Mouse (Mus musculus): ENCODE data around the gene Pld3. TPM values are rescaled to one million over a fixed set of nuclear protein-coding genes. Genes with fewer than 3 reads are reported as not detected.
"Not testable (repeated sequence)": the region's sequence is repeated elsewhere in the genome, so short reads cannot be mapped to it uniquely, and the experiment has no call there.

The Pld3 gene
- polyA plus RNA-seq, 1 experiment from 2014 or later: 59.5 TPM

GRCm38 (mm10) chr7:27507711-27508647, 45.0 kb downstream of the Pld3 start:
- Histone ChIP-seq H3K4me1 (ENCODE audit: control insufficient read depth, insufficient read depth, low read length) (peaks cover 14% of the 10 kb centered on the region), H3K27me3 (ENCODE audit: control insufficient read depth, insufficient read depth, low read length) (no peaks in the 10 kb centered on the region), H3K9ac (ENCODE audit: low read depth, low read length) (peak overlapping the region; percentile 84), H3K4me3 (ENCODE audit: low read depth, low read length) (peak overlapping the region; percentile 65), H3K9me3 (replicated peaks; ENCODE audit: control insufficient read depth, low read length) (no peaks in the 10 kb centered on the region), H3K27ac (ENCODE audit: low read depth, low read length) (peak overlapping the region; percentile 99), H3K4me2 (peak overlapping the region; percentile 82), H3K36me3 (ENCODE audit: control insufficient read depth, insufficient read depth, low read length) (no peaks in the 10 kb centered on the region)
- 1% methylated on average over 54 of the region's 54 CpGs for WGBS (ENCODE audit: insufficient replicate concordance)
- ATAC-seq (replicated peaks; ENCODE audit: insufficient number of reproducible peaks, low FRiP score, low TSS enrichment): peak; percentile 94

- peak overlapping the region; percentile 99 for H3K27ac ChIP-seq (ENCODE audit: low read depth, low read length)
- peaks cover 16% of the 10 kb centered on the region for H3K4me1 ChIP-seq (ENCODE audit: control insufficient read depth, insufficient read depth, low read length)
- no peaks in the 10 kb centered on the region for H3K27me3 ChIP-seq (ENCODE audit: control insufficient read depth, insufficient read depth, low read length)
- H3K4me2 ChIP-seq: peak overlapping the region; percentile 82
- no peaks in the 10 kb centered on the region for H3K36me3 ChIP-seq (ENCODE audit: control insufficient read depth, insufficient read depth, low read length)
- peak overlapping the region; percentile 65 for H3K4me3 ChIP-seq (ENCODE audit: low read depth, low read length)
- H3K9ac ChIP-seq (ENCODE audit: low read depth, low read length): peak overlapping the region; percentile 3; the same call in 1 of the 2 replicates
- H3K9me3 ChIP-seq (replicated peaks; ENCODE audit: control insufficient read depth, low read length): no peaks in the 10 kb centered on the region
- no peak for ATAC-seq (replicated peaks; ENCODE audit: insufficient number of reproducible peaks, low FRiP score, low TSS enrichment)
- WGBS (ENCODE audit: insufficient replicate concordance): 52% methylated on average over 9 of the region's 9 CpGs
Measured at GRCm38 (mm10) chr7:27506765-27507370, 46.1 kb downstream of the Pld3 start.

- no peak overlapping the region for H3K4me2 ChIP-seq
- H3K27me3 ChIP-seq (ENCODE audit: control insufficient read depth, insufficient read depth, low read length): no peaks in the 10 kb centered on the region
- no peak for ATAC-seq (replicated peaks; ENCODE audit: insufficient number of reproducible peaks, low FRiP score, low TSS enrichment)
- no peak overlapping the region for H3K4me3 ChIP-seq (ENCODE audit: low read depth, low read length)
- no peak overlapping the region for H3K9ac ChIP-seq (ENCODE audit: low read depth, low read length)
- whole genome bisulfite sequencing (ENCODE audit: insufficient replicate concordance): 48% methylated on average over 4 of the region's 4 CpGs
- H3K9me3 ChIP-seq (replicated peaks; ENCODE audit: control insufficient read depth, low read length): no peaks in the 10 kb centered on the region
- no peaks in the 10 kb centered on the region for H3K36me3 ChIP-seq (ENCODE audit: control insufficient read depth, insufficient read depth, low read length)
- H3K27ac ChIP-seq (ENCODE audit: low read depth, low read length): peak overlapping the region; percentile 57
- H3K4me1 ChIP-seq (ENCODE audit: control insufficient read depth, insufficient read depth, low read length): peaks cover 20% of the 10 kb centered on the region
Measured at GRCm38 (mm10) chr7:27501620-27502019, 51.4 kb downstream of the Pld3 start.

GRCm38 (mm10) chr7:27499036-27499435, 54.0 kb downstream of the Pld3 start, which contains the start of gene Prx:
Gene Prx, plus strand, starts transcription at chr7:27499324.
- peaks cover 14% of the 10 kb centered on the region for H3K4me1 ChIP-seq (ENCODE audit: control insufficient read depth, insufficient read depth, low read length)
- H3K9ac ChIP-seq (ENCODE audit: low read depth, low read length): no peak within 1 kb of the TSS
- no peaks in the 10 kb centered on the region for H3K36me3 ChIP-seq (ENCODE audit: control insufficient read depth, insufficient read depth, low read length)
- no peak within 1 kb of the TSS for H3K4me3 ChIP-seq (ENCODE audit: low read depth, low read length)
- H3K9me3 ChIP-seq (replicated peaks; ENCODE audit: control insufficient read depth, low read length): no peaks in the 10 kb centered on the region
- H3K27ac ChIP-seq (ENCODE audit: low read depth, low read length): no peak within 1 kb of the TSS
- no peaks in the 10 kb centered on the region for H3K27me3 ChIP-seq (ENCODE audit: control insufficient read depth, insufficient read depth, low read length)
- 51% methylated on average over 3 of the region's 3 CpGs for WGBS (ENCODE audit: insufficient replicate concordance)
- no peak within 1 kb of the TSS for H3K4me2 ChIP-seq
- ATAC-seq (replicated peaks; ENCODE audit: insufficient number of reproducible peaks, low FRiP score, low TSS enrichment): no peak

- H3K27me3 ChIP-seq (ENCODE audit: control insufficient read depth, insufficient read depth, low read length); H3K36me3 ChIP-seq (ENCODE audit: control insufficient read depth, insufficient read depth, low read length); H3K9ac ChIP-seq (ENCODE audit: low read depth, low read length); H3K4me2 ChIP-seq; H3K27ac ChIP-seq (ENCODE audit: low read depth, low read length); ATAC-seq (replicated peaks; ENCODE audit: insufficient number of reproducible peaks, low FRiP score, low TSS enrichment); H3K9me3 ChIP-seq (replicated peaks; ENCODE audit: control insufficient read depth, low read length); H3K4me3 ChIP-seq (ENCODE audit: low read depth, low read length): not testable (repeated sequence)
- WGBS (ENCODE audit: insufficient replicate concordance): 92% methylated on average over 9 of the region's 9 CpGs
- peaks cover 21% of the 10 kb centered on the region for H3K4me1 ChIP-seq (ENCODE audit: control insufficient read depth, insufficient read depth, low read length)
Measured at GRCm38 (mm10) chr7:27494659-27495367, 58.2 kb downstream of the Pld3 start.

- ATAC-seq (replicated peaks; ENCODE audit: insufficient number of reproducible peaks, low FRiP score, low TSS enrichment): no peak
- no peaks in the 10 kb centered on the region for H3K9me3 ChIP-seq (replicated peaks; ENCODE audit: control insufficient read depth, low read length)
- no peak overlapping the region for H3K4me2 ChIP-seq
- H3K9ac ChIP-seq (ENCODE audit: low read depth, low read length): no peak overlapping the region
- H3K27ac ChIP-seq (ENCODE audit: low read depth, low read length): no peak overlapping the region
- H3K36me3 ChIP-seq (ENCODE audit: control insufficient read depth, insufficient read depth, low read length): 0 out of 2 replicates have a peak, but pooled peaks cover 5% of the 10 kb centered on the region
- no peaks in the 10 kb centered on the region for H3K27me3 ChIP-seq (ENCODE audit: control insufficient read depth, insufficient read depth, low read length)
- 82% methylated on average over 5 of the region's 5 CpGs for WGBS (ENCODE audit: insufficient replicate concordance)
- peaks cover 32% of the 10 kb centered on the region for H3K4me1 ChIP-seq (ENCODE audit: control insufficient read depth, insufficient read depth, low read length)
- no peak overlapping the region for H3K4me3 ChIP-seq (ENCODE audit: low read depth, low read length)
Measured at GRCm38 (mm10) chr7:27493450-27493849, 59.6 kb downstream of the Pld3 start.

- peaks cover 35% of the 10 kb centered on the region for H3K4me1 ChIP-seq (ENCODE audit: control insufficient read depth, insufficient read depth, low read length)
- H3K27ac ChIP-seq (ENCODE audit: low read depth, low read length): no peak overlapping the region
- 0 out of 2 replicates have a peak, but pooled peaks cover 5% of the 10 kb centered on the region for H3K36me3 ChIP-seq (ENCODE audit: control insufficient read depth, insufficient read depth, low read length)
- ATAC-seq (replicated peaks; ENCODE audit: insufficient number of reproducible peaks, low FRiP score, low TSS enrichment): no peak
- H3K9ac ChIP-seq (ENCODE audit: low read depth, low read length): no peak overlapping the region
- H3K9me3 ChIP-seq (replicated peaks; ENCODE audit: control insufficient read depth, low read length): no peaks in the 10 kb centered on the region
- no peak overlapping the region for H3K4me3 ChIP-seq (ENCODE audit: low read depth, low read length)
- H3K27me3 ChIP-seq (ENCODE audit: control insufficient read depth, insufficient read depth, low read length): no peaks in the 10 kb centered on the region
- 70% methylated on average over 3 of the region's 3 CpGs for WGBS (ENCODE audit: insufficient replicate concordance)
- no peak overlapping the region for H3K4me2 ChIP-seq
Measured at GRCm38 (mm10) chr7:27493022-27493421, 60.0 kb downstream of the Pld3 start.

GRCm38 (mm10) chr7:27491856-27492255, 61.2 kb downstream of the Pld3 start:
- Histone ChIP-seq H3K27ac (ENCODE audit: low read depth, low read length) (peak overlapping the region; percentile 91), H3K27me3 (ENCODE audit: control insufficient read depth, insufficient read depth, low read length) (no peaks in the 10 kb centered on the region), H3K4me2 (peak overlapping the region; percentile 63), H3K9ac (ENCODE audit: low read depth, low read length) (peak overlapping the region; percentile 43; the same call in 1 of the 2 replicates), H3K36me3 (ENCODE audit: control insufficient read depth, insufficient read depth, low read length) (0 out of 2 replicates have a peak, but pooled peaks cover 5% of the 10 kb centered on the region), H3K4me1 (ENCODE audit: control insufficient read depth, insufficient read depth, low read length) (peaks cover 31% of the 10 kb centered on the region), H3K9me3 (replicated peaks; ENCODE audit: control insufficient read depth, low read length) (no peaks in the 10 kb centered on the region), H3K4me3 (ENCODE audit: low read depth, low read length) (no peak overlapping the region)
- no peak for ATAC-seq (replicated peaks; ENCODE audit: insufficient number of reproducible peaks, low FRiP score, low TSS enrichment)
- 55% methylated on average over 7 of the region's 7 CpGs for WGBS (ENCODE audit: insufficient replicate concordance)
